Mouse (Mus musculus): ENCODE measurements at regions not wholly inside any gene's neighbourhood (a gene's known extent, or its start where the extent isn't known, plus 50 kb on each side); places are given as distances from the start of the nearest gene placed in this dataset.

GRCm38 (mm10) chr7:83204701-83205100 is 337.6 kb downstream of the Mex3b start:
- TF ChIP-seq CTCF (IDR thresholded peaks at IDR 0.05; ENCODE audit: borderline replicate concordance, extremely low read depth, insufficient read depth, insufficient read length) (no peak), POLR2A (IDR thresholded peaks at IDR 0.05; ENCODE audit: borderline replicate concordance, extremely low read depth, insufficient read depth, insufficient read length, poor library complexity, severe bottlenecking) (no peak)

Data from brain, embryonic 14.5 days (tissue).